Mouse (Mus musculus) left cerebral cortex, adult 2 months (tissue): ENCODE data around the gene Bad. TPM values are rescaled to one million over a fixed set of nuclear protein-coding genes. Genes with fewer than 3 reads are reported as not detected.
A peak's percentile ranks its signal among the peaks of the same experiment; 100 is the strongest.
"Not testable (repeated sequence)": the region's sequence is repeated elsewhere in the genome, so short reads cannot be mapped to it uniquely, and the experiment has no call there.

ENCODE experiments used
- DNase-seq, 2 experiments: peaks; one replicate each; pipeline ENCODE4 v3.0.0; 2021 to 2022; ENCODE audit warnings: low spot score in 2 of 2, mixed read lengths in 1 of 2; ENCODE audit errors: extremely low spot score in 1 of 2
- H3K27ac ChIP-seq: fragments of 200-600 bp; 2 replicates; pipeline ENCODE4 v1.8.1; 2022
- H3K4me3 ChIP-seq: fragments of 200-600 bp; 2 replicates; pipeline ENCODE4 v1.8.1; 2022
- CTCF ChIP-seq: fragments of 200-600 bp; IDR thresholded peaks from 2 replicates; pipeline ENCODE4 v1.8.1; 2022; ENCODE audit warnings: antibody characterized with exemption, mild to moderate bottlenecking, moderate library complexity
- intact Hi-C: fragments of 180-260 bp; cut with DNase I; formaldehyde crosslinking; loops from one replicate; pipeline ENCODE4 v1.15.1; 2025
- total RNA-seq, 2 experiments: library from RNA; stranded (reverse); gene quantifications; 2 replicates each; pipeline ENCODE4 v1.2.3; 2021

The Bad gene
- total RNA-seq, 2 experiments from 2014 or later, result 34.8 to 36.2 TPM

DNA sequence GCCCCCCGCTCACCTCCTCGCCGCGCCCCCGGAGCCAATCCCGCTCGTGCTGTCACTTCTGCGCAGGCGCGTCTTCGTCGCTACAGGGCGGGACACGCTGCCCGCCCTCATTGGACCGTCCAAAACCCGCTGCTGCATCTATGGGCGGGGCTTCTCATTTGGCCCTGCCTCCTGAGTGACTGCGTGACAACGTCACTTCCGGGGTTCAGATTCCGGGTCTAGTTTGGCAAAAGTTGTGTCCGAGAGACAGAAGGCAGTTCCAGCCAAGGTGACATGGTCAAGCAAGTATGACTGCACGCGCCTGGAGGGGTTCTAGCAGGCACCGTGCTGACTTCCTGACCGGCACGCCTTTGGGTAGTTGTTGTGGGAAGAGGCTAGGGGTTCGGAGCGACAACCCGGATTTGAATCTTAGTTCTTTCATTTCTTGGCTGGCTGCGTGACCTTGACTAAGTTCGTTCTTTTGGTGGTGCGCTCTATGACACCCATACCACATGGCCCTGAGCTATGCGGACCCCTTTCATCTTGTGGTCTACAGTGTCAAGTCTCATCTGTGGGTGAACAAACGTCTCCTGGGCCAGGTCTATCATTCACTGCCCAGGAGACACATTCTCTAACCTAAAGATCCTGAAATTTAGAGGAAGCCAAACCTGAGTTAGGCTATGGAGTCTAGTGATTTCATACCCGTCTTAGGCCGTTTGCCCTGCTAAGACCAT lies 38.9 kb downstream of the Bad start, which contains the start of gene Fkbp2:
Gene Fkbp2 (minus strand): TSS at position 121 of the 713 bp plus-strand sequence.
- intact Hi-C loops, result no loop called here
- no peak for TF ChIP-seq CTCF

DNA sequence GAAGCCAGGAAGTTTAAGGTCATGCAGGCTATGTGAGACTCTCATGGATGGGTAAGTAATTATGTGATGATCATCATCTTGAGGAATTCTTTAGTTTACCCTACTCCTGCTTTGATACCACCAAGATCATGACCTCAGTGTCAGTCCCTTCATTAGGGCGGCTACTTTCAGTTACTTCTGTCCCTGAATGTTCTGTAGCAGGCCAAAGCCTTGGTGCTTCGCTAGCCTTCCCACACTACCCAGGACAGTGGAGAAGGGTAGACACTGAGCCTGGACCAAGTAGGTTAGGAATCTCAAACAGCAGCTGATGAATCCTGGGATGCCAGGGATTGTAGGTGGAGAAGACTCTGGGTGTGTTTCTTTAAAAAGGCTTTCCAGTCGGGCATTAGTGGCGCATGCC lies 39.8 kb downstream of the Bad start:
- H3K27ac ChIP-seq, result no peak overlapping the region; the same call in 1 of the 2 replicates
- H3K4me3 ChIP-seq, result no peak overlapping the region
- no peak for TF ChIP-seq CTCF
- intact Hi-C loops, result no loop called here
- no peak for DNase-seq

More for the DNA sequence above, 38.9 kb downstream of the Bad start, which contains the start of gene Fkbp2:
- Histone ChIP-seq H3K27ac (peak within 1 kb of the TSS; percentile 99), H3K4me3 (peak within 1 kb of the TSS; percentile 91)
- peak; percentile 97 to 98 for DNase-seq

DNA sequence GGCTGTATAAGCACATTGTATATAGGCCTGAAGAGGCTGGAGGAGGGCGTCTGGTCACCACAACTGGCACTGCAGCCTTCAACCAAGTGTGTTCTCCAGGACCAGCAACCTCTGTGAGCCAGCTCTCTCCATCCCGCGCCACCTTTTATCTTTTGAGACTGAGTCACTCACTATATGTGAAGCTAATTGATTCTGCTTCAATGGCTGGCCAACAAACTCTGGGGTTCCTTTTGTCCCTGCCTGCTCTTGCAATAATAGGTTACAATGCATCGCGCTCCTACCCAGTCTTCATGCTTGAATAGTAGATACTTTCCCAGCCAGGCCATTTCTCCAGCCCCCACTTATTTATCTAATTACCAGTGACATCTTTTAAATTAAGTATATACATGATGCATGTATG lies 42.0 kb downstream of the Bad start:
- no peak for TF ChIP-seq CTCF
- intact Hi-C loops, result no loop called here
- Histone ChIP-seq H3K27ac (no peak overlapping the region), H3K4me3 (no peak overlapping the region)
- DNase-seq, result no peak

DNA sequence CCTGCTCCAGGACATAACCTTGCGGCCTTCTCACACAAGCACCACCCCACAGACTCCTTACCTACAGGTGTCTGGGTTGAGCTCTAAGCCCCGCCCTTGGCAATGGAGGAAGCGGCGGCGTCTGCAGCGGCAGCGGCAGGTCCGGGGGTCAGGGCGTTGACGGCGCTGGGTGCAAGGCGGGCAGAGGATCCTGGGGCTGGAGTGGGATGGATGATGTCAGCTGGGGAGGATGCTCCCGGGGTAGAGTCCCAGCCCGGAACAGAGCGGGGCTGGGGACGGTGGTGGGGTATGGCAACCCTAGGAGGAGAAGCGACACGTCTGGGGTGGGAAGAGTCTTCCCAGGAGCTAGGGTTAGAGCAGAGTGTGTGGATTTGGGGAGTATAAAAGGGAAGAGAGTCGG lies 43.6 kb downstream of the Bad start:
- TF ChIP-seq CTCF, result no peak
- intact Hi-C loops, result no loop called here

DNA sequence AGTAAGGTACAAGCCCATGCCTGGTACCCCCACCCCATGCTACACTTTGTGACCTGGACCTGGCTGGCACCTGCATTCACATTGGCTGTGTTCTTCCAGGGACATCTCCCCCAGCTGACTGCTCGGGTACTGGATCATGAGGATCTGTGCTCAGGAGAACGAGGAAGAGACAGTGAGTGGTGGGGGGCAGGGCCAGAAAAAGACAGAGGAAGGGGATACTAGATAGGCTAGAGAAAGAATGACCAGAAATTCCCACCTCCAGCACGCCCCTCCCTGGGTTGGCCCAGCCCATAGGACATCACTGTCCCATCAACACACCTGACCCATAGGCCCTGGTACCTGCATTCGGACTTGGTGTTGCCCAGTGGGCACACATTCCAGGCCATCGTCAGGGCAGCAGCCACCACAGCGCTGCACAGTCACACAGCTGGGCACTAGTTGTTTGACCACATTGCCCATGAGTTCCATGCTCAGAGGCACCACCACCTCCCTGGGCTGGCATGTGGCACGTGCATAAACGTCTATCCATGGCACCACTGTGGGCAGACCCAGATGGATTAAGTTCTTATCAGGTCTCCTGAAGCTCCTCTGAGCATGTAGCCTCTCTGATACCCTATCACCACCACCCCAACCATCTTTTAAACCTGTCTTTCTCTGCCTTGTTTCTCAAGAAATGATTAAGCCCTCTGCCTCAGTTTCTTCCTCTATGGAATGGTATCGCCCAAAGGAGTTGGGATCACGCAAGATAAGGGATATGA lies 44.5 kb downstream of the Bad start:
- Histone ChIP-seq H3K4me3 (peak overlapping the region; percentile 78), H3K27ac (peak overlapping the region; percentile 97)
- TF ChIP-seq CTCF, result no peak
- intact Hi-C loops, result no loop called here
- DNase-seq, result no peak

More for the DNA sequence above, 43.6 kb downstream of the Bad start:
- no peak overlapping the region for H3K4me3 ChIP-seq
- DNase-seq, result no peak
- no peak overlapping the region for H3K27ac ChIP-seq

DNA sequence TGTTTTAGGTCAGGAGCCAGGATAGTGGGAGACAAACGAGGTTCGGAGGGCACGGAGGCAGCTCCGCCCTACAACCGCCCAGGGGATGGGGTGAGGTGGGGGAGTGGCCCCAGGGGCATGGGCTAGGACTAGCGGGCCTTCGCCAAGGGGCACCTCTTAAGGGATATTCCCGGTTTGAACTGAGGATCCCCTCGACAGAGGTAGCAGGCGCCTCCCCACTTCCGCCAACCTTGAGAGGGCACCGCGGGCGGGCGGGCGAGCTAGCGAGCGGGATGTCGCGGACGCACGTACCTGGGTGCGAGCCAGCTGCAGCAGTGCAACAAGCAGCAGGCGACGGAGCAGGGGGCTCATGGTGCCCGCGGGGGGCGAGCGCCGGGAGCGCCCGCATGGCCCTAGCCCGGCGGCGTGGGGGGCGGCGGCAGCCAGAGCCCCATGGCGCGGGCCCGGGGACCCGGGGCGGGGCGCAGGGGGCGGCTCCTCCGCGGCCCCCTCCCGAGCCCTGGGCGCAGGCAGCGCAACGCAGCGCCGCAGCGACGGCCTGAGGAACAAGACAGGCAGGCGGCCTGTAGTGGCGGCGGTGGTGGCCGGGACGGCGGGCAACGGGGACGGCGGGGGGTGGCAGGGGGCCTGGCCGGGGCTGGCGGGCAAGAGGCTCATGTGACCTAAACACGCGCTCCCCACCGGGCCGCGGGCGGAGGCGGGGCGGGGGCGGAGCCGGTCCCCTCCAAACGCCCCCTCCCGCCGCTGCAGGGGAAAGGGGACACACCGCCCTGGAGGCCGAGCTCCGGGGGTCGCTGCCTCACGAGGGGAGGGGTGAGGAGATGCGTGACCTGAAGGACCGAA lies 45.6 kb downstream of the Bad start, which contains the start of gene Vegfb:
Gene Vegfb (minus strand): TSS at position 591 of the 843 bp plus-strand sequence.
- TF ChIP-seq CTCF, result no peak
- DNase-seq, result peak; percentile 62 to 65
- intact Hi-C loops, result no loop called here
- peak within 1 kb of the TSS; percentile 78 for H3K4me3 ChIP-seq
- H3K27ac ChIP-seq, result peak within 1 kb of the TSS; percentile 97

DNA sequence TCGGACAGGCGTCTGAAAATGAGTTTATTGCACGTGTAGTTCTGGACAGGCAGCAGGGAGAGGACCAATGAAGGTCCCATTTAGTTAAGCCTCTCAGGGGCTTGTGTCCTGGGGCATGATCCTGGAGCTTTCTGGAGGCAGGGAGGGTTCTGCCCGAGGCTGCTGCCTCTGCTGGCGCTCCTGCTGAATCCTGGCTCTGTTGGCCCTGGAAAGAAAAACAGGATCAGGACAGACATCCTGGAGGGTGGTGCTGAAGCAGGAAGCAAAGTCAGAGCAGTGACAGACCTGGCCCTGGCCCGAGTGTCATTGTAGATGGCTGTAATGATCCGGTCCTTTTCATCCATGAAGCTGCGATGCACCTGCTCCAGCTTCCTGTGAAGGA lies 46.2 kb downstream of the Bad start:
- no peak for TF ChIP-seq CTCF
- Histone ChIP-seq H3K4me3 (peak overlapping the region; percentile 78), H3K27ac (peak overlapping the region; percentile 97)
- no peak for DNase-seq
- intact Hi-C loops, result no loop called here

DNA sequence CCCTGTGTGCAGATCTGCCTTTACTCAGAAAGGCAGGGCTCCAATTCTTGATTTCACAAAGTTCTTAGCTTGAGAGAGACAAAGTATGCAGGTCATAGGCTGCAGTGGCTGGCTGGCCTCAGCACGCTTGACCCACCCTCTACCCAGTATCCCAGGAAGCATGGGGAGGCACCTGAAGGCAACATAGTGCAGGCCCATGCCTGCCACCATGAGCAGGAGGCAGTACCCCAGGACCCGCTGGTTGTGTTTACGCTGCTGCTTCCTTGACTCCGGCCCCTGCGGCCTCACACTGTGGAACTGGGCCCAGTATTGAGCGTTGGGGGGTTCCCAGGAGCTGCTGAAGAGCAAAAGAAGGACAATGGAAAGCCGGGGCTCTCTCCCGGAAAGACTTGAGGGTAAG lies 47.6 kb downstream of the Bad start:
- intact Hi-C loops, result no loop called here
- TF ChIP-seq CTCF, result no peak
- Histone ChIP-seq H3K4me3 (no peak overlapping the region), H3K27ac (no peak overlapping the region)
- no peak for DNase-seq

DNA sequence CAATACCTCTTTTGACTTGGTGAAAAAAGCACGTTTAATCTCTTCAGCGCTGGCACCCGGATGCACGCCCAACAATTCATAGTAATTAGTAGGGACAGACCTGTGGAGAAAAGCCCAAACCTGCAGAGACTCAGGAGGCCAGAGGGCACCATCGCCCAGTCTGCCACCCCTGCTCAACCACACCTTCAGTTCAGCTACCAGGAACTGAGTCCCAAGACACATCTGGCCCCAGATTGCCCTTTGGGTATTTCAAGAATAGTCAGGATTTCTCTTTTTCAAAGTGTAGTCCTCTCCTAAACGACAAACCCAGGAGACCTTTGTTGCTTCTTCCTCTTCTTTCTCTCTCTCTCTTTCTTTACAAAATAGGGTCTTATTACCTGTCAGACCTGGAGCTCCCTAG lies 49.1 kb downstream of the Bad start:
- Histone ChIP-seq H3K4me3 (no peak overlapping the region), H3K27ac (no peak overlapping the region)
- intact Hi-C loops, result no loop called here
- TF ChIP-seq CTCF, result no peak
- no peak for DNase-seq

DNA sequence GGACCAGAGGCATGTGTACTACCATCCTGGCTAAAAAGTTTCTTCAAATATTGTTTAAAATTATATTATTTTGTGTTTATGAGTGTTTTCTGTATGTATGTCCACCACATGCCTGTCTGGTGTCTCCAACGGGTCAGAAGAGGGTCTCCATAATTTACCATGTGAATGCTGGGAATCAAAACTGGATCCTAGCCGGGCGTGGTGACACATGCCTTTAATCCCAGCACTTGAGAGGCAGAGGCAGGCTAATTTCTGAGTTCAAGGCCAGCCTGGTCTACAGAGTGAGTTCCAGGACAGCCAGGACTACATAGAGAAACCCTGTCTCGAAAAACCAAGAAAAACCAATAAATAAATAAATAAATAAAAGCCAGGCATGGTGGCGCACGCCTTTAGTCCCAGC lies 49.5 kb downstream of the Bad start:
- H3K4me3 ChIP-seq, DNase-seq, H3K27ac ChIP-seq, intact Hi-C loops: not testable (repeated sequence)

DNA sequence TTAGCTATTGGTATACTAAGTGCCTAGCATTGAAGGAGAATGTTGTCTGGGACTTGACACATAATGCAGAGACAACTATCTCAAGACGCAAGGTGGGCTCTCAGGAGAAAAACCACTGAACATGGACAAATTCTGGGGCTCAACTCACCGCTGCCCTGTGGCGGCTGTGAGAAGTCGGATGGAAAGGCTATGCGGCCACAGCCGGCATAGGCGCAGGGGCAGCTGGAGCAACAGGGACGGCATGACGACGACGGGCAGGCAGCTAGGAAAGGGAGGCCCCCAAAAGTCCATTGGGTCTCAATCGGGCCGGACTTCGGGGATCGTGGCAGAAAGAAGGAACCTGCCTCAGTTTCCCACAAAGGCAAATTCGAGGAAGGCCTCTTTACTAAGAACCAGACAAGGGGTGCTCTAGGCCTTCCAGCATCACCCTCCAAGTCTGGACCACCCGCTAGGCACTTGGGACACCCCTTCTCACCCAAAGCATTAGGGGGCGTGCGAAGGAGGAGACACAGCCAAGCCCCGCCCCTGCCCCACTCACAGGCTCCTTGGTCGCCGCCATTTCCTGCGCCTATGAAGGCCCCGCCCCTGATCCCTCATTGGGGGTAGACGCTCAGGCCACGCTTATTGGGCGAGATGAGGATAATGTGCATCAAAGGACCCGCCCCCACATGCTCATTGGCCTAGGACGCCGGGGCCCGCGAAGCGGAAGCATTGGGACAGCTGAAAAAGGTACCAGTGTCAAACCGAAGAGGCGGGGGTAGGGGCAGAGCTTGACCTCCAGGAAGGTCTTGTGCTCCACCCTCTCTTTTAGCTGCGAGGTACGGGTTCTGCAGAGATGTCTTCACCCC lies 50.6 kb downstream of the Bad start, which contains the start of gene Dnajc4:
Gene Dnajc4 (minus strand): TSS at position 562 of the 848 bp plus-strand sequence.
- H3K27ac ChIP-seq, result peak within 1 kb of the TSS; percentile 86
- H3K4me3 ChIP-seq, result peak within 1 kb of the TSS; percentile 73
- DNase-seq, result peak; percentile 91 to 95
- TF ChIP-seq CTCF, result no peak; the same call in 1 of the 2 replicates
- intact Hi-C loops, result no loop called here
